ENCODE assay signal across 8 mouse cellular contexts in the genomic region with DNA sequence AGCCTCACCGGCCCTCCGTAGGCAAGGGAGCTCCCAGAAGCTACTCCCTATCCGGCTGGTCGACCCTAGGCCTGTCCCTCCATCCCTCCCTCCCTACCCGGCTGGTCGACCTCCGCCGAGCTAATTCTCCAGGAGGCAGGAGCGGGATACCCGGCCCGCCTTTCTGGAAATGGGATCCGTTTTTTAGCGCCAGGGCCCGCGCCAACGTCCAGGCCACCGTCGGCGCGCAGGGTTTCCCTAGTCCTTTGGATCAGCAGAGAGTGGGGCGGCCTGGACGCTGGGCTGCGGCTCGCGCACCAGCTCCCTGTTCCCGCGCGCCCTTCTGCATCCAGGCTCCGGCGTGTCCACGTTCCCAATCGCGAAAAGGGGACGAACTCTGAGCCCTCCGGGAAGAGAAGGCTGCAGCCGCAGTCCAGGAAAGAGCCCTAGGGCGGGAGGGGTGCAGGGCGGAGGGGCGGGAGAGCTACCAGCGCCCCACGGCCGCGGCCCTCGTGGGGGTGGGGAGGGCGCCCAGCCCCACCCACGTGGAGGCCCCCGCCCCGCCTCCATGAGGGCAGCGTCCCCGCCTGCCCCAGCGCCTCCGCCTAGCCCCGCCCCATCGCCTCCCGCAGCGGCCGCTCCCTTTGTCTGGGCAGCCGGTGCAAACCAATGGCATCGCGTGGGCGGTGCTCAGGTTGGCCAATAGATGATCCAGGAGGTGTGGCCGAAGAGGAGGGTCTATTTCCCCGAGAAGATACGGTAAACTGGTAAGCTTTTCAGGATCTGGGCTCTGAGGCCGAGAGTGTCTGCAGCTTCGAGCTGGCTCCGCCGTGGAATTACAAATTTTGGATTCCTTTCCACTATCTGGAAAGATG. TPM values are rescaled to one million over a fixed set of nuclear protein-coding genes. Genes with fewer than 3 reads are reported as not detected.
DNase-seq lines count a peak whose midpoint lies in the region; ATAC-seq and TF ChIP-seq lines count a peak whose summit lies in the region.

No protein-coding gene starts in this region.

- TF ChIP-seq CTCF in lung, embryonic 14.5 days (IDR thresholded peaks at IDR 0.05; ENCODE audit: low read depth), result no peak

- peak; percentile 99 for DNase-seq in NIH3T3 (ENCODE audit: low read depth)
- DNase-seq in cerebellum, adult 9-11 months, result peak; percentile 99
- peak; percentile 99 for DNase-seq in layer of hippocampus, adult 8-10 months (ENCODE audit: low spot score in 2 of 2)
- peak; percentile 99 for DNase-seq in lung, embryonic 14.5 days
- peak; percentile 98 for DNase-seq in testis, postnatal 14 days (ENCODE audit: low spot score)

- H3K27ac ChIP-seq in lung, embryonic 14.5 days (ENCODE audit: low read depth), result peak overlapping the region; percentile 98

- H3K9ac ChIP-seq in lung, embryonic 14.5 days, result peak overlapping the region; percentile 98

- H3K4me1 ChIP-seq in lung, embryonic 14.5 days (ENCODE audit: insufficient read depth), result peaks cover 19% of the 10 kb centered on the region

- peak overlapping the region; percentile 99 for H3K4me2 ChIP-seq in lung, embryonic 14.5 days

- H3K4me3 ChIP-seq in lung, embryonic 14.5 days (ENCODE audit: low read depth, low read length), result peak overlapping the region; percentile 92

- H3K36me3 ChIP-seq in lung, embryonic 14.5 days (ENCODE audit: insufficient read depth), result peaks cover 26% of the 10 kb centered on the region; the same call in 1 of the 2 replicates

- peak; percentile 78 for ATAC-seq in frontal cortex, adult (ENCODE audit: low TSS enrichment)
- peak; percentile 93 to 95 for ATAC-seq in hematopoietic stem cell, adult 5-6 weeks (replicated peaks in 1 of 2; ENCODE audit: insufficient read depth in 1 of 2, low FRiP score in 2 of 2, low TSS enrichment in 1 of 2, low read depth in 1 of 2, poor library complexity in 2 of 2, severe bottlenecking in 2 of 2)
- ATAC-seq in lung, embryonic 14.5 days (ENCODE audit: insufficient read depth), result peak; percentile 93
- peak; percentile 74 for ATAC-seq in neutrophil, adult 5-6 weeks (ENCODE audit: extremely low read depth, insufficient number of reproducible peaks, low FRiP score, poor library complexity, severe bottlenecking)

- WGBS in lung, embryonic 14.5 days, result under 1% methylated on average over 66 of the region's 68 CpGs

- no peaks in the 10 kb centered on the region for H3K9me3 ChIP-seq in lung, embryonic 14.5 days (ENCODE audit: low read depth, low read length)

- no peaks in the 10 kb centered on the region for H3K27me3 ChIP-seq in lung, embryonic 14.5 days (ENCODE audit: insufficient read depth, low read length)

RNA-seq across cellular contexts. Expression of a gene that starts 38.5 kb away (rescaled TPM):
- 39.1 and 44.8 TPM in 2 replicates for total RNA-seq in hematopoietic stem cell, adult 5-6 weeks (2017)
- 10 to 100 TPM; 83.1 to 95.2 (median 88.8) TPM for total RNA-seq in layer of hippocampus, adult 8-10 months (2022)
- 77.2 and 83.9 TPM in 2 replicates for polyA plus RNA-seq in lung, embryonic 14.5 days (2014; fragmentation: Nextera tagmentation; extraction: Ambion mirVana)
- 49.0 and 60.3 TPM in 2 replicates for total RNA-seq in neutrophil, adult 5-6 weeks (2017)

RNA-seq across cellular contexts. Expression of a gene that starts 43.1 kb away (rescaled TPM):
- total RNA-seq in hematopoietic stem cell, adult 5-6 weeks (2017), result 6.8 and 9.4 TPM in 2 replicates
- 10 to 100 TPM; 20.0 to 23.4 (median 21.4) TPM for total RNA-seq in layer of hippocampus, adult 8-10 months (2022)
- polyA plus RNA-seq in lung, embryonic 14.5 days (2014; fragmentation: Nextera tagmentation; extraction: Ambion mirVana), result 14.3 and 15.6 TPM in 2 replicates
- 0.12 TPM in 1 of 2 replicates, not detected in the other for total RNA-seq in neutrophil, adult 5-6 weeks (2017)

Comparison
In these comparisons a context has a peak if more than half of its experiments do, and no peak if none do; other contexts are left out.
1. Peak in every context shown above with its lines: DNase-seq, ATAC-seq, H3K4me3 ChIP-seq and H3K27ac ChIP-seq.